Mouse (Mus musculus) lung, postnatal 14 days (tissue): ENCODE data around the gene Cldn19.

Experiments used
- DNase-seq: peaks from one replicate; pipeline ENCODE4 v3.0.0; 2021

Cldn19 gene

DNA sequence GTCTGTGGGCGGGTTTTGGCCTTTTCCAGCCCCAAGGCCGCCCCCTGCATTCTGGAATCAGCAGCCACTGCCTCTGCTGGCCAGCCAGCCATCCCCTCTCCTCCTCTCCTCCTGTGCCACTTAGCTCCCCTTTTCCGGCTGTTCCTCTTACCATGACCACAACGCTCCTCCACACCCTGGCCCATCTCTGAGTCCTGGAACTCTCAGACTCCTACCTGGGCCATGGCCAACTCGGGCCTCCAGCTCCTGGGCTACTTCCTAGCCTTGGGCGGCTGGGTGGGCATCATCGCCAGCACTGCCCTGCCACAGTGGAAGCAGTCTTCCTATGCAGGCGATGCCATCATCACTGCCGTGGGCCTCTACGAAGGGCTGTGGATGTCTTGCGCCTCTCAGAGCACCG, at the start of gene Cldn19:
Cldn19 (plus strand) TSS at position 64 of the 400 bp plus-strand sequence.
- no peak for DNase-seq

DNA sequence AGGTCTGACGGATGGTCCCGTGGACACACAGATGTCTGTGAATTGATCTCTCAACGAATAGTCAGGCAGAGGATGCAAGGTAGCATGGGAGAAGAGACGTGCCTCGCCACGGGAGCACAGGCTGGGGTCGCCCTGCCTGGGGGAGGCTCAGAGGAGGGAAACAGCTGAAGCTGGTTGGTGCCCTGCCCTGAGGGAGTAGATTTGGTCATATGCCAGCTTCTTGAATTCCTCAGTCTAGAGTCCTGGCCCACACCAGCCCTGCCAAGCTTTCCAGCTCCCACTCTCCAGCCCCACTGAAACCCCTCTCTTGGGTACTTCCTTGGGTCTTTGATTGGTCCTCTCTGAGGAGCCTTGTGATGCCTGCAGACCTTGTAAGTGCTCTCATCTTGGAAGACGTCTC, 38.5 kb upstream of the Cldn19 start:
- no peak for DNase-seq

DNA sequence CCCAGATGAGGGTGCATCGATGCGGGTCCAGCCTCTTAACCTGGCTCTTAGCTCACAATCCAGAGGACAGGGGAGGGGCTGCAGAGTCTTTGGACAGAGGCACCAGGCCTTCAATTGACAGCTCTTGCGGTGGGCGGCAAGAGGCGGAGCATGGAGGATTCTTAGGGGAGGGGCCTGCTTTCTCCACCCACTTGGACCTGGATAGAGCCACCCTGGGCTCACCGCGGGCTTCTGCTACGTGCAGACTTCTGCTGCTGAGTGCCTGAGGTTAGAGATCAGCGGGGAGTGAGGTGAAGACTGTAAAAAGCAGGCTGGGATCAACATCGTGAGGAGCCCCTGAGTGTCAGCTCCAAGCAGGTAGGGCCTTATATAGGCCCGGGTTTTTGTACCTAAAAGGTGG, 37.0 kb upstream of the Cldn19 start, which contains the start of gene Tmem269:
Tmem269 (minus strand) TSS at position 49 of the 400 bp plus-strand sequence.
- no peak for DNase-seq

DNA sequence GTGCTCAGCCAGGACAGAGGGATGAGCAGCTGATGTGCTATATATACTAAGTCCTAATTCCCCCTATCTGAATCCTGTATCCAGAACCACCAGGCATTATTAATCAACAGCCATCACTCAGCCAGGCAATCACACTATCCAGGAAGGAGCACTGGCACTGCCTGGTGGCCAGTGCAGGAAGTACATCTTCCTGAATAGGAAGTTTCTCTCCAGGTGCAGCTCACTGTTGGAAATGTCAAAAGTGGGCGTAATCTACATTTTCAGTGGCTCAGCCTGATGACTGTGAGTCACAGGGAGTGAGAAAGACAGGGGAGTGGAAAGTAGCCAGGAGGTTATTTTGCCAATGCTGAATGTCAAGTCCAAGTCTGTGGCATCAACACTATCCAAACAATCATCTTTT, 31.5 kb upstream of the Cldn19 start:
- peak; percentile 17 for DNase-seq

DNA sequence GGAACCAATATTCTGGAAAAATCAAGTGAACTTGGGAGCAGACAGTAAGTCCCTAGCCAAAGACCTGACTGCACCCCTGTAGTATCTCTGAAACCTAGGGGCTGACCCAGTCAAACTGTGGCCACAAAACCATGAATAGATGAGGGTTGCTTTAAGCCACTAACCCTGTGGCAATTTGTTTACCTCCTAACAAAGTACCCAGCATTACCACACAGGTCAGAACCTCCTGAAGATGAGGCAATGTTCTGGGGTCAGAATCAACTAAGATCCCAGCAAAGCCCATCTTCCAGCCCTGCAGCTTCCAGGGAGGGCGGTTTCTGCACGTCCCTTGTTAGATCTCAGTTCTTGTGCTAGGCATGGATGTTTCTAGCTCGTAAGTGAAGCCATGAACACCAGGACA, 30.7 kb upstream of the Cldn19 start:
- DNase-seq = no peak

DNA sequence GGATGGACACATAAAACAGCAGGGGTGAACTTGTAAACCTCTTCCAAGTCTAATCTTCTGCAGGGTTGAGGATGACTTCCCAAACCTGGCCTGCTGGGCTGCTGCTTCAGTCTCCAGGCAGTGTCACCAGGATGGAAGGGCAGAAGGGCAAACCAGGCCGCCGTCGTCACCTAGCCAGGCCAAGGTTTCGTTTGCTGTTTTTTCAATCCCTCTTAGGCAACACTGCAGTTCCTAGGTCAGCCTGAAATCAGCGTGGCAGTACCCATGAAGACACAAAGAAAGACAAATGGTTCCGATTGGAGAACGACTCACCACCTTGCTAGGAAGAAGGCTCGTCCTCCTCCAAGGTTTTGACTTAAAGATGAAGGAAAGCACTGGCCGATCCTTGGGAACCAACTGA, 29.5 kb upstream of the Cldn19 start:
- no peak for DNase-seq

DNA sequence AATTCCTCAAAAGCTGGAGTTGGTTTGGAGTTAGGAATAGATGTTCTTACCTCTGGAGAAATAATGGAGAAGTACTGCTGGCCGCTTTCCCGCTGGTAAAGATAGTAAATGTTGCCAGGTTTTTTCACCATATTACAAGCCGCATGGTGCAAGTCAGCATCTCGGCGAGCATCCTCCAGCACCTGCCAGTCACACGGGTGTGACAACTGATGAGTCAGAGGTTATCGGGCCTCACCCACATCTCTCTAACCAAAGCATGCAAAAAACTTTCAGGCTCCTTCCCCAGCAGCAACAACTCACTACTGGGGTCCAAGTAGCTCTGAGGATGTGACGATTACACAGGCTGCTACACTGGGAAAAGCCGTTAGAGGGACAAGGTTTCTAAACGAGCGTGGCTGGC, 28.5 kb upstream of the Cldn19 start:
- DNase-seq = no peak

DNA sequence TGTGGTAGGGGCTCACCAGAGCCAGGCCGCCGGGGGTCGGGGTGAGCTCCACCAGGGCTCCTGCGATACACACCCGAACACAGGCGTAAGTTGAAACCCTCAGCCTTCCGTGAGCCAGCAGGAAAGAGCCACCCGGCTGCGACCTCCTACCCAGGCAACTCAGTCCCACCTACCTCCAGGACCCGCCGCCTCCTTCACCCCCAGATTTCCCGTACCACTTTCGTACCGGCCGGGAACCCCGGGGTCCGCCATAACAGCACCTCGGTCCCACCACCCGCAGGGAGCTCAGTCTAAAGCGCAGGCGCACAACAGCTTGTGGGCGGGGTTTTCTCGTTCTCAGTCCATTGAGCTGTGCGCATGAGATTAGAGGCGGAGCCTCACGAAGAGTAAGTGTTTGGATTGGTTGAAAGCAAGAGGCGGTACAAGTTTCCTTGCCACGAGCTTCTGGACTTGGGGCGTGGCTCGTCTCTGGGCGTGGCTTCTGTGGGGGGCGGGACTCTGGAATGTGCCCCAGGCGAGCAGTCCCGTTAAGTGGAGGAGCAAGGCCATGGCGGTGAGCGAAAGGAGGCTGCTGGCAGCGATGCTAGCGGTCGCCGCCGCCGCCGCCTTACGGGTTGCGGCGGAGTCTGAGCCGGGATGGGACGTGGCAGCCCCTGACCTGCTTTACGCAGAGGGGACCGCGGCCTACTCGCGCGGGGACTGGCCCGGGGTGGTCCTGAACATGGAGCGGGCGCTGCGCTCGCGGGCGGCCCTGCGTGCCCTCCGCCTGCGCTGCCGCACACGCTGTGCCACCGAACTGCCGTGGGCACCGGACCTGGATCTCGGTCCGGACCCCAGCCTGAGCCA, 22.6 kb upstream of the Cldn19 start, which contains the start of the genes AU022252 and P3h1:
AU022252 (minus strand) TSS at position 303 of the 846 bp plus-strand sequence.
P3h1 (plus strand) TSS at position 506 of the 846 bp plus-strand sequence.
- peak; percentile 100 for DNase-seq

DNA sequence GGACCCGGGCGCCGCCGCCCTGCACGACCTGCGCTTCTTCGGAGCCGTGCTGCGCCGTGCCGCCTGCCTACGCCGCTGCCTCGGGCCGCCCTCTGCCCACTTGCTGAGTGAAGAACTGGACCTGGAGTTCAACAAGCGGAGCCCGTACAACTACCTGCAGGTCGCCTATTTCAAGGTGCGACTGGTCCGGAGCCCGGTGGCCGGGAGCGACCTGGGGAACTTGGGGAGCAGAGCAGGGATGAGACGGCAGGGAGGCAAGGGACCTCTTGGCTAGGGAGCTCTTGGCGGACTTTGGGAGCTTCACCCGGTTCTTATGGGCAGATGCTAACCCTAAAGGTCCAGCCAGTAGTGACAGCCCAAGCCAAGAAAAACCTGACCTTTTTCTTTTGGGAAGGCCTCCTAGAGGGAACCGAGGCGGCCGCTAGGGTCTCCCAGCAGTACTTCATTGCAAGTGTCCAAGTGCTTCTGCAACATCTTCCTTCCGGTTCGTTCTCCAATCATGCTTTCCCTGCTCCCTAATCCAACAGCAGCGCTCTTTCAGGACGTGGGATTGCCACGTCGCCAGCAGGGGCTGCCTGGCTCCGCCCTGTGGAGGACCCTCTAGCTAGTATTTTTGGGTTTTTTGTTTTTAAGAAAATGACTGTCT, 21.8 kb upstream of the Cldn19 start:
- peak; percentile 31 for DNase-seq

DNA sequence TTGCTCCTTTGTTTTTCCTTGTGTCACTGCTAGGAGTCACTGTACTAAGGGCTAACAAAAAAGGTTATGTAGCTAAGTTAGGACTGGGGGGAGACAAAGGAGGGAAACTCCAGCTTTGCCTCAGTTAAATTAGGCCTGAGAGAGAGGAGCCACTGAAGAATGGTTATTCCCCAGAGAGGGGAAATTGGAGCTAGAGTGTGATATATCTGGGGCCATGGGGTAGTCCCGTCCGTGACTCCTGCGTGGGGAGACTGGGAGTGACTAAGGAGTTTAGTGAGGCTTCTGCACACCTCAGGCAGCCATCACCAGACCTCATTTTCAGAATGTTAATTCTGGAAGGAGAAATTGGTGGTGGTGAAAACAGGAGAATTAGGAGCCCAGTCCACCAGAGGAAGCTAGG, 20.9 kb upstream of the Cldn19 start:
- no peak for DNase-seq

DNA sequence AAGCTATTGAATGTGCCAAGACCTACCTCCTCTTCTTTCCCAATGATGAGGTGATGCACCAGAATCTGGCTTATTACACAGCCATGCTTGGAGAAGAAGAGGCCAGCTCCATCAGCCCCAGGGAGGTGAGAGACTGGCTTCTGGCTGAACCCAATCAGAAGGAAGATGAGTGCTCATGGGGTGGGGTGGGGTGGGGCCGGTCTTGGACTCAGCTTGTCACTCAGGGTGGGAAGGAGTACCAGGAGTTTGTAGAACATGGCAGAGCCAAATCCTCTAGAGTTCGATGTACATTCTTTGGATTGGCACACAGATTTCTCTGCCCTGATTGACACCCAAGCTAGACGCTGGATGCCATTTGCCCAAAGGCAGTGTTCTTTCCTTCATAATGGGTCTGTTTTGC, 16.6 kb upstream of the Cldn19 start:
- DNase-seq = no peak

DNA sequence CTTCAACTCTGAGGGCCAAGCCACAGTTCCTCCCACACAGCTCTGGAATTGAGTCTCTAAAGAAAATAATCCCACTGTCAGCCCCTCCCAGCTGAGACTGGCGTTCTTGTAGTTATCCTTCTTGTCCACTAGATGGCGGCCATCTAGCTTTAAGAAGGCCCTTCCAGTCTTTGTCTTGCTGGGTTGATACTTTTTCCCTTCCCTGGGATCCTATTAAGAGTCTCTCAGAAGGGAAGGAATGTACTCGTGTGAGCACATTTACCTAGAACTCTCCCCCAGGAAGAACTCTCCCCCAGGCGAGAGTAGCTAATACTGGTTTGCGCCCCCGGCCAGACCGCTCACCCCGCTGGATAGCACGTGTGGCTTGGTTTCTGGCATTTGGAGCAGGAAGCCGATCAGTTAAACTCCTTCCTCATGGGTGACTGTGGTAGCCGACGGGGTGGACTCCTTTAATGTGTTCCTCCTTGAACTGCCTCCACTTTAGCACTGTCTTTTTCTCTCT, 16.0 kb upstream of the Cldn19 start:
- DNase-seq = peak; percentile 46

DNA sequence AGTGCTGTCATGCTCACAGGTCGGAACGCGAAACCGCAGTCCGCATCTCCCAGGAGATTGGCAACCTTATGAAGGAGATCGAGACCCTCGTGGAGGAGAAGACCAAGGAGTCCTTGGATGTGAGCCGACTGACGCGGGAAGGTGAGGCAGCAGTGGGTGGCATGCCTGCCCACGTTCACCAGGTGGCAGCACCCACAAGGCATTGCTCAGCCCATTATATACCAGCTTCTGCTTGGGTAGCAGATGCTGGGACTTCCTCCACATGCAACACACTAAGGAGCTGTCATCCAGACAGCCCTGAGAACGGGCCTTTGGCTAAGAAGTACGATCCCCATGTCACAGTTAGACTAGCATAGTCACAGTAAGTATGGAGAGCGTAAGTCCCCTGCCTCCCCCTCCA, 13.6 kb upstream of the Cldn19 start:
- peak; percentile 34 for DNase-seq

DNA sequence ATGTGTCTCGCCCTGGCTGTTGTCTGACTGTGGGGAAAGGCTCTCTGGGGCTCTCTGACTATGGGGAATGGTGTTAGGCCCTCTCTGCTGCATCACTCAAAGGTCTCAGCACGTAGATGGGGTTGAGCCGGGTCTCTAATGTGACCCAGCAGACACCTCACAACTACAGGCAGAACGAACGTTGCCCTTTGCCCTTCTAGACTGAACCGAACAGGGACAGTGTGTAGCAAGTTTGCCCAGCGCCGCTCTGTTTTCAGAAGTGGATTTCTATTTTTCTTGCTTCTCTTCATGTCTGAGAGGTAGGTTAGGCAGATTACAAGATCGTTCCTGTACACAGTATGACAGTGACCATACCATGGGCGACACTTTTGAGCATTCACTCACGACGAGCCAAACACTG, 12.6 kb upstream of the Cldn19 start:
- no peak for DNase-seq

DNA sequence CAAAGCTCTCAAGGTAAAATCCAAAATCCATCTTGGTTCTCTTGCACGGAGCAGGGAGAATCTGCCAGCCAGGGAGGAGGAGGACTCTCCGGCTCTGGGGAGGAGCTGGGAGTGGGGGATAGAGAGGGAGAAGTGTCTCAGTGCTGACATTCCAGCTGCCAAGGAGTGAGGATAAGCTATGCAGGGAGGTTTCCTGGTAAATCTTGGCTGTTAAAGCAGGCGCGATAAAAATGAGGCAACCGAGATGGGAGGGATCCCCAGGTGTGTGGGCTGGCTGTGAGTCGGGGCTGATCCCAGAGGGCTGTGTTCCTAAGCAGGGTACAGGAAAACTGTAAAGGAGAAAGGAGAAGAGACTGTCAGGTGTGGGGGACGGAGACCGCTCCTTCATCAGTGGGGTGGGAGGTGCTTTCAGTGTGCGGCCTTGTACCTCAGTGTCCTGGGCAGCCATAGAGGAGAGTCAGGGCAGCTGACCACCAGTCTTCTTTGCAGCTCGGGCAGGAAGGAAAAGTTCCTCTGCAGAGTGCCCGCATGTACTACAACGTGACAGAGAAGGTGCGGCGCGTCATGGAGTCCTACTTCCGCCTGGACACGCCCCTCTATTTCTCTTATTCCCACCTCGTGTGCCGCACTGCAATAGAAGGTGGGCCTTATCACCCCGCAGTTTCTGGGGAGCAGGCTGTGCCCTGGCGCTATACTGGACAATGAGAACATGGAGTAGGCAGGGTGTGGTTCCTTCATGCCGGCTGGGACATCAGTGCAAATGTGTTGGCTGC, 10.6 kb upstream of the Cldn19 start:
- no peak for DNase-seq

DNA sequence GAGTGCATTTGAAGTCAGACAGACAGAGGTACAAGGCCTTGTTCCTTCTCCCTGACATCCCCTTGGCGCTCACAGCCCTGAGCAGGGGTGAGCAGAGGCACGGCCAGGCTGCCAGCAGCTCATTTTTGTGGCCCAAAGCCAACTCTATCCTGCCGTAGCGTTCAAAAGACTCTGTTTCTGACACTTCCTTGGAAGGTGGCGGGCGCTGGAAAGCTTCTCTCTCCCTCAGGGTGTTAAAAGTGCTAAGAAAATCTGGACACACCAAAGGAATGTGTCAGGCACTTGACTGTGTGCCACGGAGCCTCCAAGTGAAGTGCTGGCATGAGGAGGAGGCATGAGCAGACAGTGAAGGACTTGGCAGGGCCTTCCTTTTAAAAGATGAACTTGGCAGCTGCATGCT, 9.7 kb upstream of the Cldn19 start:
- DNase-seq = peak; percentile 33

DNA sequence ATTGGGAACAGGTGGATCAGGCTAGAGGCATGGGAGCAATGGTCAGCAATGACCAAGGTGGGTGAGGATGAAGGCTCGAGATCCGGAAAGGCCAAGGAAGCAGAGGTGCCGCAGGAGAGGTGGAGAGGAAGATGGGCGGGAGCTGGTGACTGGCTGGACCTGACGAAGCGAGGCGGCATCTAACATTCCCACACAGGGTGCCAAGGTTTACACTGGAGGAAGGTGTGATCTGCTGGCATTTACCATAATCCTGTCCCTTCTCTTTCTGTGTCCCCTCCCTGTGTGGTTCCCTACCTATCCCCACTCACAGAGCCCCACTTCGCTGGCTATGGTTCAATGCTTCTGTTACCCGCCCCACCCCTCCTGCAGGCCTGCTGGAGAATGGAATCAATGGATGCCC, 9.3 kb upstream of the Cldn19 start:
- no peak for DNase-seq

DNA sequence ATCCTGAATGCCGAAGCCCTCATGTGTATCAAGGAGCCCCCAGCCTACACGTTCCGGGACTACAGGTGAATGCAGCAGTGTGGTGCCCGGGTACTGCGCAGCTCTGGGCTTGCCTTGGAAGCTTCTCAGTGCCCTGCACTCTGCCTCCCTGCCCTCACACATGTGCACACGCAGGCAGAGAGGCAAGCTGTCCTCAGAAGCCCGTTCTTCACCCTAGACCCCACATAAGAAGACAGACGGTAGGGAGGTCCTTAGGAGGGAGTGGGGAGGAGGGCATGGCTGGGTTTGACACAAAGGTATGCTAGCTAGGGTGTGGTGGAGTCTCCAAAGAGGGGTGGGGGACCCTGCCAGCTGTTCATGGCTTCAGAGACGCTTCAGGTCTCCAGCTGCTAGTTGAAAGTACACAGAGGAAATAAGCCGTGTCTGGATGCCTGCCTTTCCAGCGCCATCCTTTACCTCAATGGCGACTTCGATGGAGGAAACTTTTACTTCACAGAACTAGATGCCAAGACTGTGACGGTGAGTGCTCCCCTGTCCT, 8.5 kb upstream of the Cldn19 start:
- no peak for DNase-seq

DNA sequence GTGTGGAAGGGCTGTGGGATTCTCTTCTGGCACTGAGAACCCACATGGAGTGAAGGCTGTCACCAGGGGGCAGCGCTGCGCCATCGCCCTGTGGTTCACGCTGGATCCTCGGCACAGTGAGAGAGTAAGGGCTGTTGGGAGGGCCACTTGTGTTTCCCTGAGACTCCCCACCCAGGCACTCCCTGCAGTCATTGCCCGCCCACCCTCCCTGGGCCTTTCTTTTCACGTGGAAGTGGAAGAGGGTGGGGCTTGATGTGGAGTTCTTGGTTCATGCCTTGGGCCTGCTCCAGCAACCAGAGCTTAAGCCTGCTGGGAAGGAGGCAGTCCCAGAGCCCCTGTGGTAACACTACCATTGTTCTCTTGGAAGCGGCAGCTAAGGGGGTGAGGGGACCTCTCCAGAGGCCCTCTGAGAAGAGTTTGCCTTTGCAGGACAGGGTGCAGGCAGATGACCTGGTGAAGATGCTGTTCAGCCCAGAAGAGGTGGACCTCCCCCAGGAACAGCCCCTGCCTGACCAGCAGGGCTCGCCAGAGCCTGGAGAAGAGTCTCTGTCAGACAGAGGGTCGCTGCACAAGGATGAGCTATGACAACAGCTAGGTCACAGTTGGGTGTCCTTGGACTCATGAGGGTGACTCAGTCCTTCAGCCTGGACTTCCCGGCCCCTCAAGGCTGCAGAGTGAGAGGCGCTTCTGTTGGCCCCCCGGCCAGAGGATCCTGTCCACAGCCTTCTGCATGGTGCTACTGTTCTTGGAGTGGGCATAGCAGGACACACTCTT, 7.6 kb upstream of the Cldn19 start:
- peak; percentile 90 for DNase-seq

DNA sequence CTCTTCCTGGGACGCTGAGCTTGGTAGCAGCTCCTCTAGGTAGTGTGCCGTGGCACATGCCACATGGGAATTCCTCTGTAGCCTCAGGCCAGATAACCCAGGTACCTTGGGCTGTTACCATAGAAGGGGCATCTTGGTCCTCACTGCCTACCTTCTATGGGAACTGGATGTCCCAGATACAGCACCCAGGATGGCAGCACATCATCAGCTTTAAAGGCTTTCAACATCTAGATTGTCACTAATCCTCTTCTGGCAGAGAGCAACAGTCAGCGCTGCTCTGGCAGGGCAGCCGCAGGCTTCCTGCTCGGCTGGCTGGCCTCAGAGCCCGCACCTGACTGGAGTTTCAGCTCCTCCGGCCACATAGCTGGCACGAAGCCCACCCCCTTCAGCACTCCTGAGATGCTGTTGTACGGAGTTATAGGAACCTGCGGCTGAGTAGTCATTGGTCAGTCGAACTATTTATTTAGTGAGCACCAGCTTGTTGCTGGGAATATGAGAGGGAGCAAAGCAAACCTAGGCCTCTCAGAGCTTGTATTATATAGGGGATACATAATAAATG, 6.7 kb upstream of the Cldn19 start:
- peak; percentile 46 for DNase-seq

DNA sequence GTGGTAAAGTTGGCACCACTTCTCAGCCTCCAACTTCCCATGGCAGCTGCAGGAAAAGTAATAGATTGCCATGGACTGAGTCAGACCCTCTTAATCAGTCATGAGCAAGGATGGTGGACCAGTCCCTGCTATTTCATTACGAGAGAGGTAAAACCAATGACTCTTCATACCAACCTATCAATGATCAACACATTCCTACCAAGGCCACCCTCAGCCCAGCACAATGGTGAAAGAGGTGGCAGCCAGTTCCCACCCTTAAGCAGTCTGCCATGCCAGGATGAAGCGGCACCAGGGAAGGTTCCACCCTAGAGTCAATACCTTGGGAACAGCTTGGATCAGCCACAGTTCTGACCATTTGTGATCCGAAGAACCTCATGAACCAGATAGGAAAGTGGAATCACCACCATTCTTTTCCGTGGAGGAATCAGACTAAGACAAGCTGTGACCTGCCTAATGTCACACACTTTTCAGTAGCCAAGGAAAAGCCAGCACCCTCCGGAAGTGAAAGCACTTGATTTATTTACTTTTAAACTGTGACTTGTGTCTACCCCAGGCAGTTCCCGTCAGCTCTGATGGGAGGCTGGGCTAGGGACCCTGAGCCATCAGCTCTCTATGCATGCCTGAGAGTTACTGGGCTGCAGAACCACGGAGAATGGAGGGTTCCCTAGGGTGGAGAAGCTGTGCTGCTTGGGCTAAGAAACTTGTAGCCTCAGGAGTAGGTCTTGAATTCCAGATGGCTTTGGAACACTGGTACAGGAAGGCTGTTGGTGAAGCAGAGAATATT, 3.0 kb upstream of the Cldn19 start:
- no peak for DNase-seq
